Mouse (Mus musculus): ENCODE data around the gene Lingo4.

GRCm38 (mm10) chr3:94367511-94367910 is 30.8 kb upstream of the Lingo4 start:
- no peak for TF ChIP-seq CTCF (IDR thresholded peaks at IDR 0.05; ENCODE audit: extremely low read depth, insufficient read depth, insufficient read length, insufficient replicate concordance)
- no peak for TF ChIP-seq POLR2A (IDR thresholded peaks at IDR 0.05; ENCODE audit: low read depth, low read length)
